In genomic region chr17:93379789-93380398, GRCm38 (mm10) we compare ENCODE assay signal across 21 mouse cellular contexts.
A peak's percentile ranks its signal among the peaks of the same experiment; 100 is the strongest.
DNase-seq lines count a peak whose midpoint lies in the region; ATAC-seq and TF ChIP-seq lines count a peak whose summit lies in the region.
"Had no signal": no experiment of that assay in that cellular context is flagged by ENCODE, and none has a peak within 500 bp of the region (broad histone marks: within the 10 kb centered on the region; RNA-seq: fewer than 3 reads in every experiment).

No protein-coding gene starts in this region.

- no peak overlapping the region for H3K4me2 ChIP-seq in hindbrain, postnatal 0 days (ENCODE audit: low read depth, low read length)
- no peak overlapping the region for H3K4me2 ChIP-seq in hindbrain, embryonic 12.5 days (replicated peaks)
- H3K4me2 ChIP-seq in intestine, postnatal 0 days (replicated peaks; ENCODE audit: low read depth), result no peak overlapping the region
- H3K4me2 ChIP-seq: limb, embryonic 12.5 days; liver, embryonic 12.5 days; stomach, embryonic 15.5 days had no signal

- no peak overlapping the region for H3K9ac ChIP-seq in hindbrain, postnatal 0 days (replicated peaks; ENCODE audit: low read length)
- H3K9ac ChIP-seq in hindbrain, embryonic 12.5 days, result no peak overlapping the region
- no peak overlapping the region for H3K9ac ChIP-seq in intestine, postnatal 0 days (ENCODE audit: low read depth, low read length)
- H3K9ac ChIP-seq: forebrain, postnatal 0 days; limb, embryonic 12.5 days; liver, embryonic 12.5 days; stomach, embryonic 15.5 days had no signal

- H3K9me3 ChIP-seq in hindbrain, postnatal 0 days (ENCODE audit: low read length), result no peaks in the 10 kb centered on the region
- H3K9me3 ChIP-seq in hindbrain, embryonic 12.5 days (replicated peaks), result no peaks in the 10 kb centered on the region
- H3K9me3 ChIP-seq in intestine, postnatal 0 days (ENCODE audit: control insufficient read depth), result no peaks in the 10 kb centered on the region
- H3K9me3 ChIP-seq: forebrain, embryonic 10.5 days; heart, embryonic 10.5 days; hindbrain, embryonic 10.5 days; limb, embryonic 12.5 days; liver, embryonic 12.5 days; stomach, embryonic 15.5 days had no signal

- no peaks in the 10 kb centered on the region for H3K27me3 ChIP-seq in hindbrain, postnatal 0 days (ENCODE audit: insufficient read depth, low read length)
- H3K27me3 ChIP-seq in hindbrain, embryonic 12.5 days, result no peaks in the 10 kb centered on the region
- H3K27me3 ChIP-seq in intestine, postnatal 0 days (replicated peaks; ENCODE audit: control insufficient read depth, insufficient read depth, low read length), result no peaks in the 10 kb centered on the region
- H3K27me3 ChIP-seq: limb, embryonic 12.5 days; liver, embryonic 12.5 days; stomach, embryonic 15.5 days had no signal

- no peak for DNase-seq in hindbrain, postnatal 0 days (ENCODE audit: low spot score)
- DNase-seq in adipocyte (ENCODE audit: low spot score), result peak; percentile 16
- DNase-seq in adrenal gland, postnatal 36 days, result peak; percentile 41 to 75
- DNase-seq in left cerebral cortex, adult 9 months (ENCODE audit: low spot score in 2 of 2), result no peak
- no peak for DNase-seq in layer of hippocampus, adult 11-12 months (ENCODE audit: low spot score)
- DNase-seq: embryo, embryonic 11 days; forebrain, postnatal 0 days; kidney, adult 9 months; kidney, postnatal 36 days; lung, adult 2 months; right cerebral cortex, postnatal 25 days; thymus, postnatal 25 days had no signal

- no peaks in the 10 kb centered on the region for H3K4me1 ChIP-seq in hindbrain, postnatal 0 days (ENCODE audit: insufficient read depth, low read length)
- H3K4me1 ChIP-seq in hindbrain, embryonic 12.5 days, result no peaks in the 10 kb centered on the region
- no peaks in the 10 kb centered on the region for H3K4me1 ChIP-seq in intestine, postnatal 0 days (replicated peaks; ENCODE audit: control insufficient read depth, insufficient read depth, low read length)
- H3K4me1 ChIP-seq: forebrain, embryonic 10.5 days; heart, embryonic 10.5 days; hindbrain, embryonic 10.5 days; limb, embryonic 12.5 days; liver, embryonic 12.5 days; stomach, embryonic 15.5 days had no signal

- no peak overlapping the region for H3K27ac ChIP-seq in hindbrain, postnatal 0 days
- no peak overlapping the region for H3K27ac ChIP-seq in hindbrain, embryonic 12.5 days
- no peak overlapping the region for H3K27ac ChIP-seq in intestine, postnatal 0 days (ENCODE audit: low read depth, low read length)
- H3K27ac ChIP-seq: forebrain, embryonic 10.5 days; heart, embryonic 10.5 days; hindbrain, embryonic 10.5 days; limb, embryonic 12.5 days; liver, embryonic 12.5 days; stomach, embryonic 15.5 days had no signal

- no peak for TF ChIP-seq CTCF in hindbrain, postnatal 0 days (IDR thresholded peaks at IDR 0.05; ENCODE audit: low read depth)
- TF ChIP-seq CTCF in intestine, postnatal 0 days (IDR thresholded peaks at IDR 0.05; ENCODE audit: low read depth), result no peak

- 85% methylated on average over 4 of the region's 4 CpGs for WGBS in hindbrain, postnatal 0 days
- 91% methylated on average over 4 of the region's 4 CpGs for WGBS in hindbrain, embryonic 12.5 days
- WGBS in intestine, postnatal 0 days, result 92% methylated on average over 4 of the region's 4 CpGs

- peak; percentile 35; the same call in 1 of the 2 replicates for ATAC-seq in hindbrain, postnatal 0 days
- no peak for ATAC-seq in hindbrain, embryonic 12.5 days (ENCODE audit: low FRiP score)
- ATAC-seq in intestine, postnatal 0 days, result no peak
- ATAC-seq: forebrain, postnatal 0 days; liver, embryonic 12.5 days; midbrain, embryonic 16.5 days had no signal

- H3K36me3 ChIP-seq in hindbrain, postnatal 0 days (ENCODE audit: insufficient read depth, low read length), result no peaks in the 10 kb centered on the region
- no peaks in the 10 kb centered on the region for H3K36me3 ChIP-seq in hindbrain, embryonic 12.5 days
- H3K36me3 ChIP-seq in intestine, postnatal 0 days (ENCODE audit: control insufficient read depth, insufficient read depth), result no peaks in the 10 kb centered on the region
- H3K36me3 ChIP-seq: forebrain, embryonic 10.5 days; heart, embryonic 10.5 days; hindbrain, embryonic 10.5 days; limb, embryonic 12.5 days; liver, embryonic 12.5 days; stomach, embryonic 15.5 days had no signal

- H3K4me3 ChIP-seq in hindbrain, postnatal 0 days (ENCODE audit: low read length), result no peak overlapping the region
- no peak overlapping the region for H3K4me3 ChIP-seq in hindbrain, embryonic 12.5 days
- no peak overlapping the region for H3K4me3 ChIP-seq in intestine, postnatal 0 days (ENCODE audit: low read depth, low read length)
- H3K4me3 ChIP-seq: forebrain, embryonic 10.5 days; heart, embryonic 10.5 days; hindbrain, embryonic 10.5 days; limb, embryonic 12.5 days; liver, embryonic 12.5 days; stomach, embryonic 15.5 days had no signal

Comparison
In these comparisons a context has a peak if more than half of its experiments do, and no peak if none do; other contexts are left out.
1. DNase-seq: peak in adipocyte (single experiment) and adrenal gland, postnatal 36 days (2 of 2); none in hindbrain, postnatal 0 days (single experiment), left cerebral cortex, adult 9 months (0 of 2) and layer of hippocampus, adult 11-12 months (single experiment).